Comparison of ENCODE assay signal across 11 mouse cellular contexts in the genomic region with DNA sequence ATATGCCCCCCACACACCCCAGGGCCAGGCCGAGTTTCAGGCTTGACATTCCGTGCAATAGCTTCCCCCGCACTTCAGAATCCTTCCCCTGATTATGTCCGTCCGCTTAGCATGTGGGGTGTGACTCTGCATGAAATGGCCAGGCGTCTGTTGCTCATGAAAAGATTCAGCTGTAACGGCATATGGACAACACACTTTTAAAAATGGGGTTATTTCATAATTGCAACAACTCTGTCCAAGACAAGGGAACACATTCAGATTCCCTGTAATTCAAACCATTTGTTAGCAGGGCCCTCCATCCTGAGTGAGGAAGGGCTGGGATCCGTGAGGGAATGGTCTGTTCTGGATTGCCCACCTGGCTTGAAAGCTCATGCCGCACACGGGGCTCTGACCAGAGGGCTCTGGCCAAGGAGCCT.
DNase-seq lines count a peak whose midpoint lies in the region; ATAC-seq and TF ChIP-seq lines count a peak whose summit lies in the region.
"Had no signal": no experiment of that assay in that cellular context is flagged by ENCODE, and none has a peak within 500 bp of the region (broad histone marks: within the 10 kb centered on the region; RNA-seq: fewer than 3 reads in every experiment).

No protein-coding gene starts in this region.

- H3K4me3 ChIP-seq in heart, embryonic 10.5 days: no peak overlapping the region
- H3K4me3 ChIP-seq in lung, embryonic 16.5 days (ENCODE audit: low read length): no peak overlapping the region
- H3K4me3 ChIP-seq in forebrain, postnatal 0 days (ENCODE audit: low read depth, low read length): no peak overlapping the region
- H3K4me3 ChIP-seq: forebrain, embryonic 10.5 days had no signal

- 79% methylated on average over 10 of the region's 10 CpGs for WGBS in heart, embryonic 10.5 days
- 50% methylated on average over 10 of the region's 10 CpGs for WGBS in lung, embryonic 16.5 days
- 48% methylated on average over 10 of the region's 10 CpGs for WGBS in forebrain, postnatal 0 days

- H3K4me2 ChIP-seq in lung, embryonic 16.5 days (ENCODE audit: low read depth, low read length): no peak overlapping the region
- H3K4me2 ChIP-seq in forebrain, postnatal 0 days (ENCODE audit: low read depth): no peak overlapping the region

- no peaks in the 10 kb centered on the region for H3K4me1 ChIP-seq in heart, embryonic 10.5 days
- H3K4me1 ChIP-seq in lung, embryonic 16.5 days (replicated peaks; ENCODE audit: control insufficient read depth, insufficient read depth, low read length): 0 out of 2 replicates have a peak, but pooled peaks cover 3% of the 10 kb centered on the region
- H3K4me1 ChIP-seq in forebrain, postnatal 0 days (ENCODE audit: insufficient read depth): peaks cover 10% of the 10 kb centered on the region; the same call in 1 of the 2 replicates

- TF ChIP-seq CTCF in brain, embryonic 14.5 days (IDR thresholded peaks at IDR 0.05; ENCODE audit: borderline replicate concordance, extremely low read depth, insufficient read depth, insufficient read length): no peak
- no peak for TF ChIP-seq CTCF in forebrain, postnatal 0 days (IDR thresholded peaks at IDR 0.05; ENCODE audit: low read depth)

- H3K9me3 ChIP-seq in heart, embryonic 10.5 days: no peaks in the 10 kb centered on the region
- H3K9me3 ChIP-seq in lung, embryonic 16.5 days (ENCODE audit: control insufficient read depth, low read length): no peaks in the 10 kb centered on the region
- no peaks in the 10 kb centered on the region for H3K9me3 ChIP-seq in forebrain, postnatal 0 days (ENCODE audit: low read length)
- H3K9me3 ChIP-seq: forebrain, embryonic 10.5 days had no signal

- TF ChIP-seq POLR2A in brain, embryonic 14.5 days (IDR thresholded peaks at IDR 0.05; ENCODE audit: borderline replicate concordance, extremely low read depth, insufficient read depth, insufficient read length, poor library complexity, severe bottlenecking): no peak

- DNase-seq in heart, adult 11 months: peak; percentile 97
- no peak for DNase-seq in heart, embryonic 10.5 days (ENCODE audit: low spot score)
- DNase-seq in brain, embryonic 14.5 days (ENCODE audit: low read depth): peak; percentile 46
- peak; percentile 64 to 72 for DNase-seq in heart, adult 9 months (ENCODE audit: low spot score in 2 of 2)
- DNase-seq in spleen, postnatal 14 days (ENCODE audit: low spot score in 2 of 2): no peak
- no peak for DNase-seq in kidney, postnatal 25 days
- no peak for DNase-seq in forebrain, postnatal 0 days
- DNase-seq: B cell, adult 2 months had no signal

- H3K27me3 ChIP-seq in heart, embryonic 10.5 days (ENCODE audit: insufficient read depth, poor library complexity, severe bottlenecking): no peaks in the 10 kb centered on the region
- no peaks in the 10 kb centered on the region for H3K27me3 ChIP-seq in lung, embryonic 16.5 days (ENCODE audit: control insufficient read depth, insufficient read depth, low read depth, low read length)
- H3K27me3 ChIP-seq in forebrain, postnatal 0 days (ENCODE audit: insufficient read depth, low read length): no peaks in the 10 kb centered on the region

- no peak overlapping the region for H3K9ac ChIP-seq in lung, embryonic 16.5 days (ENCODE audit: low read length)
- no peak overlapping the region for H3K9ac ChIP-seq in forebrain, postnatal 0 days

- H3K27ac ChIP-seq in heart, embryonic 10.5 days: no peak overlapping the region
- peak overlapping the region; percentile 25; the same call in 1 of the 2 replicates for H3K27ac ChIP-seq in lung, embryonic 16.5 days (ENCODE audit: low read length)
- H3K27ac ChIP-seq in forebrain, postnatal 0 days (ENCODE audit: low read depth, low read length): no peak overlapping the region
- H3K27ac ChIP-seq: forebrain, embryonic 10.5 days had no signal

- peak; percentile 93 for ATAC-seq in lung, embryonic 16.5 days (ENCODE audit: low read depth)
- no peak for ATAC-seq in forebrain, postnatal 0 days
- ATAC-seq: inflammation-experienced regulatory T-cells, adult 6 months had no signal

- no peaks in the 10 kb centered on the region for H3K36me3 ChIP-seq in heart, embryonic 10.5 days
- H3K36me3 ChIP-seq in lung, embryonic 16.5 days (ENCODE audit: control insufficient read depth, insufficient read depth, low read length): no peaks in the 10 kb centered on the region
- no peaks in the 10 kb centered on the region for H3K36me3 ChIP-seq in forebrain, postnatal 0 days (ENCODE audit: insufficient read depth)
- H3K36me3 ChIP-seq: forebrain, embryonic 10.5 days had no signal

Comparison
In these comparisons a context has a peak if more than half of its experiments do, and no peak if none do; other contexts are left out.
1. DNase-seq: peak in heart, adult 11 months (single experiment), brain, embryonic 14.5 days (single experiment) and heart, adult 9 months (2 of 2); none in heart, embryonic 10.5 days (single experiment), spleen, postnatal 14 days (0 of 2), kidney, postnatal 25 days (0 of 2) and forebrain, postnatal 0 days (single experiment).